In genomic region chr9:21405525-21405924, GRCm38 (mm10) we compare ENCODE assay signal across 15 mouse cellular contexts.
"Had no signal": no experiment of that assay in that cellular context is flagged by ENCODE, and none has a peak within 500 bp of the region (broad histone marks: within the 10 kb centered on the region; RNA-seq: fewer than 3 reads in every experiment).

No protein-coding gene starts in this region.

- H3K9ac ChIP-seq: lung, embryonic 14.5 days; midbrain, embryonic 12.5 days; stomach, embryonic 15.5 days had no signal

- H3K4me3 ChIP-seq: midbrain, embryonic 10.5 days; midbrain, embryonic 12.5 days; neural tube, embryonic 12.5 days; stomach, embryonic 15.5 days had no signal

- H3K4me2 ChIP-seq: lung, embryonic 14.5 days; midbrain, embryonic 12.5 days; neural tube, embryonic 12.5 days; stomach, embryonic 15.5 days had no signal

- H3K27ac ChIP-seq: midbrain, embryonic 10.5 days; midbrain, embryonic 12.5 days; neural tube, embryonic 12.5 days; stomach, embryonic 15.5 days; stomach, postnatal 0 days had no signal

- H3K9me3 ChIP-seq: midbrain, embryonic 10.5 days; midbrain, embryonic 12.5 days; neural tube, embryonic 12.5 days; stomach, embryonic 15.5 days had no signal

- H3K27me3 ChIP-seq: midbrain, embryonic 12.5 days; neural tube, embryonic 12.5 days; stomach, embryonic 15.5 days had no signal

- H3K4me1 ChIP-seq: midbrain, embryonic 10.5 days; midbrain, embryonic 12.5 days; neural tube, embryonic 12.5 days; stomach, embryonic 15.5 days had no signal

- DNase-seq: lung, adult 18-20 months; lung, embryonic 14.5 days; lung, postnatal 10 days; lung, postnatal 4 days; midbrain, embryonic 14.5 days; right cerebral cortex, postnatal 14 days; thymus, adult 2 months; thymus, postnatal 25 days; thymus, postnatal 4 days had no signal

- ATAC-seq: midbrain, embryonic 16.5 days had no signal
